Mouse (Mus musculus): Measurements from ENCODE around the gene Lrrc20.

Gene Lrrc20

GRCm38 (mm10) chr10:61475594-61476439, at the start of gene Lrrc20:
Lrrc20 (plus strand) TSS chr10:61475801.
- DNase-seq = peak; percentile 94

- DNase-seq = no peak
Measured at GRCm38 (mm10) chr10:61426251-61426757, 49.3 kb upstream of the Lrrc20 start.

DNA sequence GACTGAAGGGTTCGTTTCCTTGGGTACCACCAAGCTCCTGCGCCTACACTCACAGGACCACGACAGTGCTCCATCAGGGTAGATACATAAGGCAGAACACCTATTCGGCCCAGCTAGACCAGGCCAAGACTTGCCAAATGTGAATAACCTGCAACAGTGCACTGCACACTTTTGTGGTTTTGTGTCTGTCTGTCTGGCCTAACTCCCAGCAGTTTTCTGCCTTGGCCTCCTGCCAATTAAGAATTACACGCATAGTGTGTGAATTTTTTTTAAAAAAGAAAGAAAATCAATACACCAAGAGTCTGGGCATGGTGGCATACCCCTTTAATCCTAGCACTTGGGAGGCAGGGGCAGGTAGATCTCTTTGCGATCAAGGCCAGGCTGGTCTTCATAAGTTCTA, 47.6 kb upstream of the Lrrc20 start:
- no peak for DNase-seq

DNA sequence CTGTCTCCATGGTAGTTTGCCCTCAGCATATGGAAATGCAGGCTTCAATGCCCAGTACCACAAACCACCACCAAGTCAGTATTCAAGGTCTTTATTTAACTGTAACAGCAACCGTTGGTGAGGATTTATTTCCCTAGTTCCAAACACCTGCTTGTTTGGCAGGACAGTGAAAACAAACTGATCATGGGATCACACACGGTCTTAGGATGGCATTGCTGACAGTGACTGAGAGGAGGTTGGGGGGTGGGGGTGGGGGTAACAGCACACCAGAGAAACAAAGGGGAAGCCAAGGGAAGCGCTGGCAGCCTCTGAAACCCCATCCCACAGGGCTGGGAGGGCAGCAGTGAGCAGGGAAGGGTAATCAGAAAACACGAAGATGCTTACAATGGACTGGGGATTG, 47.2 kb upstream of the Lrrc20 start:
- no peak for DNase-seq

GRCm38 (mm10) chr10:61429043-61429442, 46.6 kb upstream of the Lrrc20 start:
- DNase-seq = no peak

GRCm38 (mm10) chr10:61431375-61431774, 44.2 kb upstream of the Lrrc20 start:
- no peak for DNase-seq

GRCm38 (mm10) chr10:61440202-61440800, 35.3 kb upstream of the Lrrc20 start:
- no peak for DNase-seq

- DNase-seq = no peak
Measured at GRCm38 (mm10) chr10:61443456-61443855, 32.1 kb upstream of the Lrrc20 start.

DNA sequence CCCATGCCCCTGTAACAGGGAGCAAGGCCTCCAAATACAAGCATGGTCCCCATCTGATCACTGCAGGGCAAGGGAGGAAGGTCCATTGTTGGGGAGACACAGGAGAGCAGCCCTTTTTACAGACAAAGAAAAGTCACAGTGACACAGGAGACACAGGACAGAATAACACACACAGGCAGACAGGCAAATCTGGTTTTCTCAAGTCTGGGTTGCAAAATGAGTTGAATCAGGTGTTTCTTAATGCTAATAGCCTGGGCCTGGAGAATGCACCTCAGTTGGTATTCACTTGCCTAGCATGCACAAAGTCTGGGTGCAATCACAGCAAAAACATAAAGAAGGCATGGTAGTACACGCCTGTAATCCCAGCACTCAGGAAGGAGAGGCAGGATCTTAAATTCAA, 31.7 kb upstream of the Lrrc20 start:
- DNase-seq = no peak

DNA sequence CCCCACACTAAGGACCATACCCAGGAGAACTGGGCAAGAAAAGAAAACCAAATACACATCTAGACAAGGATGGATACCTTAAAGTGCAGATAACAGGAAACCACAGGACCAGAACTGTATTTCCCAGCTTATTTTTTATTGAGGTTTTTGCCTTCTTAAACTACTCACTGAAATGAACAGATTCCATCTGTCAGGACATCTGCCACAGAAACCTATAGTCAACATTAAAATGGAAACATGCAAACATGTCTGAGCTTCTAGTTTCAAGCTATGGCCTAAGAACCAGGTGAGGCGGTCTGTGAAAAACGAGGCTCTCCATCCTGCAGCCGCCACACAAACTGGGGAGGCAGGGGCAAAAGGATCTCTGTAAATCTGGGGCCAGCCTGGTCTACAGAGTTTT, 30.6 kb upstream of the Lrrc20 start:
- DNase-seq = no peak

DNA sequence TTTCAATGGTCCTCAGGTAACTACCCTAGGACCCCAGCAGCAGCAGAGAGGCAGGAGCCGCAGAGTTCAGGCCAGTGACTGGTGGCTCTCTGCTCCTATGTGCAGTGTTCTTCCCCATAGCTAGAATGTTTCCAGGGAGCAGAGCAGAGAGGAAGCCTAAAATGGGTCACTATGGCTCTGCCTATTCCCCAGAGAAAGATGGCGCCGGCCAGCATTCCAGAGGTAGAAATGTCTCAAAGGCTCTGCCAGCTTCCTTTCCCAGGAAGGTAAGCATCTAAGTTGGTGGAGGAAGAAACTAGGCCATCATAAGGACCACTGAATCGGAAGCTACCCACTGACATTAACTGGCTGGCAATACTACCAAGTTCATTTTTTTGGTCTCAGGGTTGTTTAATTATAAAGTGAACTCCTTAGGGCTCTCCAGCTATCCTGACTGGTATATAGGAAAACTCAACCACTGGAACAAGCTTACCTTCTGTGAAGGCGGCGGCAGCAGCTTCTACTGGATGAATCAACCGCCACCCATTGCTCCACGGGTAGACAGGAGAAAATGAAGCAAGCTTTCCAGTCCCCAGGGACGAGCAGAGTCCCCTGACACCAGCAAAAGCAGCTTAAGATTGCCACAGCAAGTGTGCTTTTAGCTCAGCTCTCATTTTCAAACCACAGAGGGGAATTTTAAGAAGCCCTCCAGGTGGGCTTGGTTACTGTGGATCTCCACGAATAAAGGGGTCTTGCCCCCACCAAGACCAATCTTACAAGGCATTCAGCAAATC, 27.8 kb upstream of the Lrrc20 start:
- peak; percentile 51 to 57 for DNase-seq

- no peak for DNase-seq
Measured at GRCm38 (mm10) chr10:61448834-61449233, 26.8 kb upstream of the Lrrc20 start.

GRCm38 (mm10) chr10:61451463-61451930, 24.1 kb upstream of the Lrrc20 start:
- DNase-seq = peak; percentile 60 to 64

- peak; percentile 55 to 63 for DNase-seq
Measured at GRCm38 (mm10) chr10:61451931-61452617, 23.5 kb upstream of the Lrrc20 start.

GRCm38 (mm10) chr10:61452645-61453044, 23.0 kb upstream of the Lrrc20 start, which contains the start of gene Eif4ebp2:
Eif4ebp2 (minus strand) TSS chr10:61452661.
- peak; percentile 100 for DNase-seq

DNA sequence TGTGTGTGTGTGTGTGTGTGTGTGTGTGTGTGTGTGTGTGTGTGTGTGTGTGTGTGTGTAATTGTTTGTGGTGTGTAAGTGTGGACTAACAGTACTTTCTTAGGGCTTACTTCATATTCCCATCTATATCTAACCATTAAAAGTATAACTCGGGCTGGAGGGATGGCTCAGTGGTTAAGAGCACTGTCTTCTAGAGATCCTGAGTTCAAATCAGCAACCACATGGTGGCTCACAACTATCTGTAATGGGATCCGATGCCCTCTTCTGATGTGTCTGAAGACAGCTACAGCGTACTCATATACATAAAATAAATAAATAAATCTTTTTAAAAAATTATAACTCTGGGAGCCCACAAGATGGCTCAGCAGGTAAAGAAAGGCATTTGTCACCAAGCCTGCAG, 22.4 kb upstream of the Lrrc20 start:
- DNase-seq = peak in 1 of 2 experiments; percentile 22

- no peak for DNase-seq
Measured at GRCm38 (mm10) chr10:61457182-61457581, 18.4 kb upstream of the Lrrc20 start.

GRCm38 (mm10) chr10:61465009-61465408, 10.6 kb upstream of the Lrrc20 start:
- no peak for DNase-seq

DNA sequence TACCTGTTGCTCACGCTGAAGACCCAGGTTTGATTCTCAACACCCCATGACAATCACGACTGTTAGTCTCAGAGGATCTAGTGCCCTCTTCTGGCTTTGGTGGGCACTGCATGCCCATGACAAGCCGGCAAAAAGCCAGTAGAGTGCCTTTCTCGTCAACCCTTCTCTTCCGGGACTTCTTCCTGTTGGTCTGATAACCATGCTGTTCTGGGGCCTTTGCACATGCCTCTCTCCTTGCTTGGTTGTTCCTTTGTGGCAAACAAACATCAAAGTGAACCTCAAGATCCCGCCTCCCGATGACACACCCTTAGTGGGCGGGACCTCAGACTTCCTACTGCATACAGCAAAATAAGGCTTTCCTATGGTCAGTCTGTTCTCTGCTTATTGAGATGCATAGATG, 9.4 kb upstream of the Lrrc20 start:
- DNase-seq = peak; percentile 68 to 69

GRCm38 (mm10) chr10:61466873-61467272, 8.7 kb upstream of the Lrrc20 start:
- peak; percentile 37 to 43 for DNase-seq

DNA sequence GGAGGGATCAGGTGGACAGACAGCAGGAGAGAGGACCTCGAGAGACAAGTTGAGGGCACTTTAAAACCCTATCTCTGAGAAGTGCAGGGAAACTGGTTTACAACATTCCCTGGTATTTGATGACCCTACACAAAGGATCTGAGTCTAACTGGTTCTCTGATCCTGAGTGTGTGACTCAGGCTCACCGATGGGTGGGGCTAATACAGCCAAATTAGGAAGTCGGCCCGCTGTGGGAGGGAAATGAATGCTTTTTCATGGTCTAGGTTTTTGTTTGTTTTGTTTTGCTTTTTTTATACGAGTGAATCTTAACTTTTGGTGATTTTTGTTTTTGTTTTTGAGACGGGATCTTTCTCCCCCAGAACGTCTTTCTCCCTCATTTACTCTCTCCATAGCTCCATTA, 6.7 kb upstream of the Lrrc20 start:
- no peak for DNase-seq

DNA sequence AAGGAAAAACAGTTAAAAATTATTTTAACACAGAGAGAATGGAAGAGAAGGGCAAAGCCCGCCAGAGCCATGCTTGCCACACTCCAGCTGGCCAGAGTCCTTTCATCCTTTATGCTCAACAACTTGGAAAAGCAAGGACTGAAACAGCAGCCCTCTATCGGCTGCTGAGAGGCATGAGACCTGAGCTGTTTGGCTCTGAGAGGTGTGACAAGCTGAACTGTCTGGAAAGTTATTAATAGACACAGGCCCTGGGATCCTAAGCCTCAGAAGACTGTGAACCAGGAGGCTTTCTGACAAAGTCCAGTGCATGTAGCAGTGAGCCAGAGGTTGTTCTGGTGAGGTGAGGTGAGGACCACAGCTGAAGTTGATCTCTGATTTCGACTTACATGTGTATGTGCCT, 2.0 kb upstream of the Lrrc20 start:
- DNase-seq = no peak

DNA sequence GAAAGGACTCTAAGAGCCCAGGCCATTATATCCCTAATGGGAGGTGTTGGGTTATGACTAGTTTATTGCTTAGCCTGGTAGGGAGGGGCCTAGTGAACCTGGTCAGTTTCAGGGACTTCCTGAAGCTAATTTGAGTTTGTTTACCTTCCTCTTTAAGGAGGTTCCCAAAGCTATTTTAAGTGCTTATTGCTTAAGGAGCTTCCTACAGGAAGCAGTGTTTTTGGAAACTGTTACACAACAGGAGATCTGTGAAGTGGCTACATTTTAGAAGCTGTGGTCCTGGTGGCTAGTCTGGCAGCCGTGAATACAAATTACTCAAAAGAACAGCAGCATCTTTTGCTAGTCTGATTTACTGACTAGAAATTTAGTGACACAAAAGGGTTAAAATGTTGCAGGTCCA, 1.3 kb upstream of the Lrrc20 start:
- no peak for DNase-seq

Measured in B cell, adult 2 months (primary cell).